Mouse (Mus musculus) spleen, adult 2 months (tissue): ENCODE measurements around the gene Rangrf. TPM values are rescaled to one million over a fixed set of nuclear protein-coding genes. Genes with fewer than 3 reads are reported as not detected.
"Not testable (repeated sequence)": the region's sequence is repeated elsewhere in the genome, so short reads cannot be mapped to it uniquely, and the experiment has no call there.

ENCODE experiments used
- DNase-seq, 2 experiments: peaks; one replicate each; pipeline versions ENCODE4 v3.0.0 to v3.0.0-alpha.2; 2012 to 2021; ENCODE audit warnings: low spot score in 2 of 2, low read depth in 1 of 2
- H3K27ac ChIP-seq: fragments of 200-500 bp; 2 replicates; pipeline ENCODE4 v1.5.1; 2012; ENCODE audit warnings: low read length, inconsistent platforms; ENCODE audit not compliant: insufficient read depth
- H3K27me3 ChIP-seq: fragments of 200-500 bp; 2 replicates; pipeline ENCODE4 v1.6.1; 2012; ENCODE audit warnings: mild to moderate bottlenecking, moderate library complexity, low read length, inconsistent platforms; ENCODE audit not compliant: control insufficient read depth, insufficient read depth
- H3K36me3 ChIP-seq: fragments of 200-500 bp; 2 replicates; pipeline ENCODE4 v1.6.1; 2012; ENCODE audit warnings: mild to moderate bottlenecking, low read length, inconsistent platforms; ENCODE audit not compliant: control insufficient read depth, insufficient read depth
- H3K4me1 ChIP-seq: fragments of 200-500 bp; 2 replicates; pipeline ENCODE4 v1.6.1; 2011; ENCODE audit warnings: inconsistent platforms; ENCODE audit not compliant: control insufficient read depth, insufficient read depth, insufficient read length
- H3K4me3 ChIP-seq: fragments of 200-500 bp; 2 replicates; pipeline ENCODE4 v1.5.1; 2011; ENCODE audit warnings: mild to moderate bottlenecking, inconsistent platforms; ENCODE audit not compliant: insufficient read depth, insufficient read length; ENCODE audit errors: extremely low read depth
- CTCF ChIP-seq: fragments of 200-500 bp; IDR thresholded peaks from 2 replicates; pipeline ENCODE4 v1.5.1; 2011; ENCODE audit warnings: mild to moderate bottlenecking, inconsistent platforms; ENCODE audit not compliant: insufficient read depth, insufficient read length, insufficient replicate concordance; ENCODE audit errors: extremely low read depth
- POLR2A ChIP-seq: fragments of 200-500 bp; IDR thresholded peaks from 2 replicates; pipeline ENCODE4 v1.6.1; 2011; ENCODE audit warnings: low read depth, low read length, inconsistent platforms
- WGBS: fragments of 180-500 bp; shearing (Covaris S2); methylation state at CpG from one replicate; pipeline ENCODE4 v1.1.7; 2018; 5-methylcytosine and 5-hydroxymethylcytosine counted together
- polyA plus RNA-seq: library from polyadenylated mRNA; depleted of rRNA; stranded (reverse); fragments of >200 nt; gene quantifications from 2 replicates; pipeline ENCODE4 v1.2.3, GENCODE M21; 2012

The Rangrf gene
- polyA plus RNA-seq, 1 experiment: 10.1 TPM

GRCm38 (mm10) chr11:68979320-68979733 is 4.3 kb upstream of the Rangrf start:
- WGBS: 42% methylated on average over 5 of the region's 5 CpGs
- no peaks in the 10 kb centered on the region for H3K36me3 ChIP-seq
- no peak overlapping the region for H3K27ac ChIP-seq
- no peak for DNase-seq
- no peak for TF ChIP-seq POLR2A
- TF ChIP-seq CTCF: no peak
- no peaks in the 10 kb centered on the region for H3K4me1 ChIP-seq
- no peaks in the 10 kb centered on the region for H3K27me3 ChIP-seq
- H3K4me3 ChIP-seq: no peak overlapping the region

DNA sequence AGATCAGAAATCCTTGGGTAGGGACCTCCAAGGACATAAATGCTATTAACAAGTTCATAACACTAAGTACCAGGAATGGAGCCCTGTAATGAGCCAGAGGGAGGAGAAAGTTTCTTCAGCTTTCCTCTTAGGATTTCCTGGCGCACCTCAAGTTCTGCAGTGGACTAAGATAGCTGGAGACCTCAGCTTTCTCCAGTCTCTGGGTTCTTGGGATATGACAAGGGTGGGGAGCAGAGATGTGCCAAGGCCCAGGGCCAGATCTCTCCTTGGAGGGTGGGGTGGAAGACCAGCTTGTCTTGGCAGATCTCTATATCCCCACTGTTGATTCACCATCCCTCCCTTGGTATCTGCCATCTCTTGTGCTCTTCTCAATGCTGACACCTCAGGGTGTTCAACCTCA is 616 bp upstream of the Rangrf start:
- WGBS: 96% methylated on average over 1 of the region's 1 CpGs
- H3K27ac ChIP-seq: no peak overlapping the region
- no peak for DNase-seq
- no peak overlapping the region for H3K4me3 ChIP-seq
- TF ChIP-seq POLR2A (no peak), CTCF (no peak)
- no peaks in the 10 kb centered on the region for H3K27me3 ChIP-seq
- H3K36me3 ChIP-seq: no peaks in the 10 kb centered on the region
- H3K4me1 ChIP-seq: peaks cover 4% of the 10 kb centered on the region; the same call in 1 of the 2 replicates

- 67% methylated on average over 6 of the region's 6 CpGs for WGBS
- no peak overlapping the region for H3K27ac ChIP-seq
- no peak for DNase-seq
These were observed 930 bp downstream of the Rangrf start for GRCm38 (mm10) chr11:68974059-68974450.

DNA sequence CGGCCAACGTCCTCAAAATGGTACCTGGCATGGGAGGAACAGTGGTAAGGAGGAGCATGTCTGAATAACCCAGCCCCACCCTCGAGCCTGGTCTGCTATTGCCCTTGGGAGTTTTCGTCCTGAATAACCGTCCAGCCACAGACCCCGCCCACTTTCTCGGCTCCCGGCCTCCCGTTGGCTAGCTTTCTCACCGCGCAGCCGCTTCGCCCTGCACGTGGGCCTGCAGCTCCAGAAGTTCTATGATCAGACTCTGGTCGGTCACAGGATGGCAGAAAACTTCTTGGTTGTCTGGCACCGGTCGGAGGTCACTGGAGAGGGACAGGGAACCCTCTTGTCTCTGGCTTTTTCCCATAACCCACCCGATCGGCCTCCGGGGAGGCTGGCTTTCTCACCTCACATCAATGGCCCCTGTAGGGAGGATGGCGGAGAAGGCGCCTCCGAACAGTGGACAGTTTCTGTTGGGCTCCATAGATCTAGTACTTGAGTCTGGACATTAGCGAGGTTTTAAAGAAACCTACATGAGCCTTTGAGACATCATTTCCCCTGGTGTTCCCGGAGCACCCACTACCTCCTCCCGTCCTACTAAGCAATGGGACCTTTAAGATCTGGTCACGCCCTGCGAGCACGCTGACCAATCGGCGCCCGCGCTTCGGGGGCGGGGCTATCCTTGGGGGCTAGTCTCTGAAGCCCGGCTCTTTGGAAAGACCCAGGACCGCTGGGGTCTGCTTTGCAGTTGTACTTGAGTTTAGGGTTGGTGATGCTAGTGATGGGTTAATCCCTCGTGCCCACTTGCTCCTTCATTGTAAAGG is 1.5 kb downstream of the Rangrf start:
- WGBS: 1% methylated on average over 38 of the region's 38 CpGs
- not testable (repeated sequence) for H3K36me3 ChIP-seq, H3K27me3 ChIP-seq, H3K4me1 ChIP-seq, H3K27ac ChIP-seq
- peak; percentile 15 to 68 for DNase-seq
- peak overlapping the region; percentile 47 for H3K4me3 ChIP-seq

More at GRCm38 (mm10) chr11:68974059-68974450, 930 bp downstream of the Rangrf start:
- H3K27me3 ChIP-seq: no peaks in the 10 kb centered on the region
- TF ChIP-seq POLR2A: no peak
- peak overlapping the region; percentile 19; the same call in 1 of the 2 replicates for H3K4me3 ChIP-seq
- no peaks in the 10 kb centered on the region for H3K36me3 ChIP-seq
- peaks cover 4% of the 10 kb centered on the region; the same call in 1 of the 2 replicates for H3K4me1 ChIP-seq

- 85% methylated on average over 4 of the region's 4 CpGs for WGBS
- Histone ChIP-seq H3K27ac (no peak overlapping the region), H3K4me1 (peaks cover 4% of the 10 kb centered on the region; the same call in 1 of the 2 replicates), H3K4me3 (no peak overlapping the region), H3K36me3 (no peaks in the 10 kb centered on the region), H3K27me3 (no peaks in the 10 kb centered on the region)
- TF ChIP-seq CTCF: no peak
- no peak for TF ChIP-seq POLR2A
- no peak for DNase-seq
These were observed 4.8 kb downstream of the Rangrf start for GRCm38 (mm10) chr11:68970232-68970631.

DNA sequence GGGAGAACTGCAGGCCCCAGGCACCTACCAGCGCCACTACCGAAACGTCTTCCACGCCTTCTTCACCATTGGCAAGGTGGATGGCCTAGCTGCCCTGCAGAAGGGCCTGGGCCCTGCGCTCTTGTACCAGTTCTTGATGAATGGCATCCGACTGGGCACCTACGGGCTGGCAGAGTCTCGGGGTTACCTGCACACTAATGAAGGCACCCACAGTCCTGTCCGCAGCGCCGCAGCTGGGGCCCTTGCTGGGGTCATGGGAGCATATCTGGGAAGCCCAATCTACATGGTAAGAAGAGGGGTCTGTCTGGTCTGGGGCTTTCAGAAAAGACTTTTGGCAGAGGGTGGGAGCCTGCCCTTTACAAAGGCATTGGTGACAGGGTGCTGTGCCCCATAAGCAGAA is 6.2 kb downstream of the Rangrf start:
- no peak overlapping the region for H3K4me3 ChIP-seq
- DNase-seq: no peak
- H3K4me1 ChIP-seq: peaks cover 4% of the 10 kb centered on the region; the same call in 1 of the 2 replicates
- 97% methylated on average over 11 of the region's 11 CpGs for WGBS
- no peak overlapping the region for H3K27ac ChIP-seq
- no peaks in the 10 kb centered on the region for H3K27me3 ChIP-seq
- TF ChIP-seq CTCF (no peak), POLR2A (no peak)
- no peaks in the 10 kb centered on the region for H3K36me3 ChIP-seq
